Mouse (Mus musculus): ENCODE data around the gene Phf5a. TPM values are rescaled to one million over a fixed set of nuclear protein-coding genes. Genes with fewer than 3 reads are reported as not detected.

Gene Phf5a
- total RNA-seq, 2 experiments from 2014 or later: 33.0 to 36.8 TPM

- Histone ChIP-seq H3K4me3 (peak within 1 kb of the TSS; percentile 80), H3K27ac (peak within 1 kb of the TSS; percentile 98)
- DNase-seq (ENCODE audit: low spot score in 2 of 2): peak; percentile 98 to 99
- no peak for TF ChIP-seq CTCF (conservative IDR thresholded peaks at IDR 0.05)
These were observed 788 bp upstream of the Phf5a start, which contains the start of gene Aco2 for GRCm38 (mm10) chr15:81872262-81873136. Gene Aco2, plus strand, starts transcription at chr15:81872309.

DNA sequence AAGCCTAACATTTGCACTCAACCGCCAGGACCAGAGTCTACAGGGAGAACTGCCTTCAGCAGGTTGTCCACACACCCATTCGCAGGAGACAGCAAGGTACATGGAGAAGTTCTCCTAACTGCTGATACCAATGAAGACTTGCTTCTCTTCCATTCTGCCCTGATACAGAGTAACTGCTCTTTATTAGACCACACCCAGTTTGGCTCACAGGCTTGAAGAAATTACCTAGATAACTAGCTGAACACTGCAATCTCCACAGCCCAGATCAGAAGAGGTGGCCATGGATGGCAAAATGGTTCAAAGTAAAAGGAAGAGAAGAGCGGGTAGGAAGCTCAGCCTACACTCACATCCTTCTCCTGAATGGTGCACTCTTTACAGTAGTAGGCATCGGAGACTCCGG lies 1.7 kb downstream of the Phf5a start:
- no peak for TF ChIP-seq CTCF (conservative IDR thresholded peaks at IDR 0.05)
- H3K27ac ChIP-seq: no peak overlapping the region
- H3K4me3 ChIP-seq: no peak overlapping the region
- DNase-seq (ENCODE audit: low spot score in 2 of 2): no peak

DNA sequence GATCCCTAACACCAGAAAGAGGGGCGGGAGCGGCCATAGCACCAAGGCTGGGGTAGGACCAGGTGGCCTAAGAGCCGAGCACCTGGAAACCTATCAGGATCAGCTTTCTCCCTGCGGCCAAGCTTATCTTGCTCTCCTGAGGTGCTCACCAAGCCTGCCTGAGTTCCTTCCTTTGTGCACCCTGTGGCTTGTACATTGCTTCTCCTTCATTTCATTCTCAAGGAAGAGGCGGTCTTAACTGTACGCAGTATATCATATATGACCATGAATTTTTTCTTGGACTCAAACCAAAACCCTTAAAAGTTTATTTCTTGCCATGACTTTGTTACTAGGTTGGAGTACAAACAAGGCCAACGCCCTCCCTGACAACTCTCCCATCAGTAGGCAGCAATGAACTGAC lies 7.5 kb downstream of the Phf5a start:
- H3K4me3 ChIP-seq: no peak overlapping the region
- no peak for DNase-seq (ENCODE audit: low spot score in 2 of 2)
- no peak for TF ChIP-seq CTCF (conservative IDR thresholded peaks at IDR 0.05)
- H3K27ac ChIP-seq: no peak overlapping the region

GRCm38 (mm10) chr15:81860471-81861135 lies 11.1 kb downstream of the Phf5a start:
- Histone ChIP-seq H3K4me3 (peak overlapping the region; percentile 69), H3K27ac (peak overlapping the region; percentile 96)
- no peak for TF ChIP-seq CTCF (conservative IDR thresholded peaks at IDR 0.05)
- no peak for DNase-seq (ENCODE audit: low spot score in 2 of 2)

DNA sequence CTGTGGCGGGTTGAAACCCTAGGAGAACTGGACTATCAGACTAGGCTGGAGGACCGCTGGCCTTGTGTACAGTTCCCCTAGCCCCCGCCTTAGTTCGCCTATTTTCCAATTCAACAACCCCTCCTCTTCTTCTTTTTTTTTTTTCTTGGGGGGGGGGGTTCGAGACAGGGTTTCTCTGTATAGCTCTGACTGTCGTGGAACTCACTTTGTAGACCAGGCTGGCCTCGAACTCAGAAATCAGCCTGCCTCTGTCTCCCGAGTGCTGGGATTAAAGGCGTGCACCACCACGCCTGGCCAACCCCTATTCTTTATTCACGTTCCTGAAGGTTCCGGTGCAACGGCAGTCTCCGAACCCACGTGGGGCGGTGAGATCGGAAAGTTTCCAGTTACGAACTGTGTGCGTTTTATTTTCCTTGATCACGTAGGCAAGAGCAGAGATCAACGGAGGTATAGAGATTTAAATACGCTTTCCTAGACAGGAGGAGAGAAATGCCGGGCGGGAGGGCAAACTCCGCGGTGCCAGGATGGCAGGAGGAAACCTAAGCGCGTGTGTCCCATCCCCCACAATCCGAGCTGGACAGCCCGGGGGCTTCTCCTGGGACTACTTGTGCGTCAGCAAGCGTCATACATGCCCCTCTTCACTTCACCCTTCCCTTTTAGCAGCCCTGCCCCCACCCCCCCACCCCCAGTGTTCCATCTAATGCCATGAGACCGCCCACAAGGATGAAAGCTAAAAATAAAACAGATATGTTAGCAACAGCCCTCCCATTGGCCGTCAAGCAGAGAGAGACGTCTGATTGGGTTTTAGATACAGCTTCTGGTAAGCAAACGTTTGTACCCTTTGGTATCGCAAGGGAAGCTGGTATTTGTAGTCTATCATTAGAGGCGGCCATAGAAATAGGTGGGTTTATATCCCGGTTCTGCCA lies 12.1 kb downstream of the Phf5a start:
- peak; percentile 78 to 96 for DNase-seq (ENCODE audit: low spot score in 2 of 2)
- TF ChIP-seq CTCF (conservative IDR thresholded peaks at IDR 0.05): no peak
- H3K27ac ChIP-seq: peak overlapping the region; percentile 96
- peak overlapping the region; percentile 69 for H3K4me3 ChIP-seq

DNA sequence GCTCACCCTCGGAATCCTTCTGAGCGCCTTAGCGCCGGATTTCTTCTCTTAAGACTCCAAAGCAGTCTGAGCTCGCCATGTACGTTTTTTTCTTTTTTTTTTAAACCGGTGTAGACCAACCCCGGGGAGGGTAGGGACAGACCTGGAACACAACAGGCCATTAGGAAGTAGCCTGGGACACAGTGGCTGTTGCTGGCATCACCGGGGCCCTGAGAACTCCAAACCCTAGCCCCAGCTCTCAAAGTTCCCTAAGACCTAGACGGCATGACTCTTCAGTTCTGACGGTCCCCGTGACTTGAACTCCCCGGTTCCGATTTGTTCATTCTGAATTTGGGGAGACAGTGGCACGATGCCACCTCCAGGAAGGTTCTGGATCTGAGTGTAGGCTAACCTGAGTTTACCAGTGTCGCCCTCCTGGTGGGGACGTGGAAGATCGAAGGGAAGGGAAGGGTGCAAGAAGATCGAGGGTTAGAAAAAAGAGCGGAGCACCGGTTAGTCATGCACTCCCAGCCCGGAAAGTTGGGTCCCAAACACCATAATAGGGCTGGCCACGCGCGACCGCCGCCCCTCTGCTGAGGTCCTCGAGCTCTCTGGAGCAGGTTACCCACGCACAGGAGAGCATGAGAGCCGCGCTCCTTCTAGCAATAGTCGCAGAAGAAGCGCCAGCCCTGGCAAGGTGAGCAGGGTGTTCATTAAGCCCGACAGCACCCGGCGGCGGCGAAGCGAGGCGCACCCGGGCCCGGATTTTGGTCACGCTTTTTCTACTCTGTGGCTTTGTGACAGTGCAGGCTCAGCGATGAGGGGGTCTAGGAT lies 13.0 kb downstream of the Phf5a start, which contains the start of gene Tob2:
Gene Tob2 (minus strand): TSS at position 280 of the 813 bp plus-strand sequence.
- Histone ChIP-seq H3K27ac (peak within 1 kb of the TSS; percentile 96), H3K4me3 (peak within 1 kb of the TSS; percentile 69)
- peak; percentile 45; the same call in 1 of the 2 replicates for TF ChIP-seq CTCF (conservative IDR thresholded peaks at IDR 0.05)
- DNase-seq (ENCODE audit: low spot score in 2 of 2): peak; percentile 62 to 63

DNA sequence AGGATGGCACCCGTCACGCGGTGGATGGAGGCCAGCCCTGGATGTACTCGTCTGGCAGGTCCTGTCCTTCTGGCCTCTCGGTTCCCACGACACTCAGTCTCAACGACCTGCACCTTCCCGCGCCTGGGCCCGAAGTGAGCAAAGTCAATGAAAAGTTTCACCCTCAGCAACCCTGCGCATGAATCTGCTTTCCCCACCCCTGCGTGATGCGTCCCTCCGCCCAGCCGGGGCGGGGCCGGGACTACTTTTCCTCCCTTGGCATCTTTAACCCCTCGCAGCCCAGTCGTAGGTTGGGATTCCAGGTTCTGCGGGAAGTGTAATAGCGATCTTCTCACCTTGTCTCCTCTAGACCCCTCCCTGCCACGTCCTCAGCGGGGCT lies 13.6 kb downstream of the Phf5a start:
- no peak for TF ChIP-seq CTCF (conservative IDR thresholded peaks at IDR 0.05)

DNA sequence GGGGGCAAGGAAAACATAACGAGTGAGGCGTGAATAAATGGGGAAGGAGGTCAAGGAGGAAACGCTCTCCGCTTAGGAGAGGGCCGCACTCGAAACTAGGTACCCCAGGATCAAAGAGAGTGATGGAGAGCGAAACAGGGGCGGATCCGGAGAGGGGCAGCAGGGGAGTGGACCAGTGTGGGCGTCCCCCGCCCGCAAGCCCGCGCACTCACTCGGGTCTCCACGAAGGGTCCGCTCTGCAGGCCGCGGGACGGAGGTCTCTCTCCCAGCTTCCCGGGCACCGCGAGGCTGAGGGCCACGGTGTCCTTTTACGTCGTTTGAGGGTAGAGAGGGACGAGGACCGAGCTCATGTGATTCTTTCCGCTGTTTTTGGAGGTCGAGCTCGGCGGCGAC lies 14.0 kb downstream of the Phf5a start:
- peak overlapping the region; percentile 69 for H3K4me3 ChIP-seq
- H3K27ac ChIP-seq: peak overlapping the region; percentile 96
- no peak for DNase-seq (ENCODE audit: low spot score in 2 of 2)
- TF ChIP-seq CTCF (conservative IDR thresholded peaks at IDR 0.05): no peak

More for the DNA sequence above, 13.6 kb downstream of the Phf5a start:
- DNase-seq (ENCODE audit: low spot score in 2 of 2): peak; percentile 90 to 94
- H3K27ac ChIP-seq: peak overlapping the region; percentile 96
- peak overlapping the region; percentile 69 for H3K4me3 ChIP-seq

GRCm38 (mm10) chr15:81856938-81857723 lies 14.6 kb downstream of the Phf5a start:
- Histone ChIP-seq H3K4me3 (peak overlapping the region; percentile 69), H3K27ac (peak overlapping the region; percentile 96)
- no peak for DNase-seq (ENCODE audit: low spot score in 2 of 2)
- TF ChIP-seq CTCF (conservative IDR thresholded peaks at IDR 0.05): no peak

DNA sequence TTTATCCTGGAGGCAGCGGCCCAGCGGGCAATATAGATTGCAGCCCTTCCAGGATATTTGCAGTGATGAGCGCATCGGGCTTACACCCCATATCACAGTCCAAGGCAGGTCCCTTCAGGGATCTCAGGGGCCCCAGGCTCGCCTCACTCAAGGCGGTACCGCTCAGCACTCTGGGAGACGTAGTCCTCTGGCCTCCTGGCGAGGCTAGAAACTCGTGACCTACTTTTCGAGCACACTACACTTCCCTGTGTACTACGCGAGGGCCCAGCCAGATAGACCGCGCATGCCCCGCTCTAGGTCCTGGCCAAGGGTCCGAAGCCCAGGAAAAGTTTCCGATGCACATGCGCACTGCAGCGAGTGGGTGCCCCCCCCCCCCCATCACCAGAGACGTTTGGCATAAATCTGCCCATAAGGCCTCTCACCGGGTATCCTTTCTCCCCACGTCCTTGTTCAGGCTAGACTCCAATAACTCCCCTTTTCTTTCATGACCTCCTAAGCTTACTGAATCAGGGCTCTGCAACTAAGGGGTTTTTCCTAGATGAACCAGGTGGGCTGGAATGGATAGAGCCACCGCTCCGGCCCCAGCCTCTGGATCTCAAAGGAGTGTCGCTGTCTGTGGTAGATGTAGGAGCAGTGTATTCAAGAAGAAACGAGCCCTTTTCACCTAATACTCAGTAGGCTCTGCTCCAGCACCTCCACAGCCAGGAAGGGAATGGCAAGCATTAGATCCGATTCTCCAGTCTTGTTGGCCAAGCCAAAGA lies 15.5 kb downstream of the Phf5a start:
- H3K27ac ChIP-seq: peak overlapping the region; percentile 96

More for the DNA sequence above, 15.5 kb downstream of the Phf5a start:
- peak; percentile 82 to 86 for DNase-seq (ENCODE audit: low spot score in 2 of 2)
- TF ChIP-seq CTCF (conservative IDR thresholded peaks at IDR 0.05): no peak
- peak overlapping the region; percentile 69 for H3K4me3 ChIP-seq
